Comparison of ENCODE assay signal across 8 mouse cellular contexts in the genomic region with DNA sequence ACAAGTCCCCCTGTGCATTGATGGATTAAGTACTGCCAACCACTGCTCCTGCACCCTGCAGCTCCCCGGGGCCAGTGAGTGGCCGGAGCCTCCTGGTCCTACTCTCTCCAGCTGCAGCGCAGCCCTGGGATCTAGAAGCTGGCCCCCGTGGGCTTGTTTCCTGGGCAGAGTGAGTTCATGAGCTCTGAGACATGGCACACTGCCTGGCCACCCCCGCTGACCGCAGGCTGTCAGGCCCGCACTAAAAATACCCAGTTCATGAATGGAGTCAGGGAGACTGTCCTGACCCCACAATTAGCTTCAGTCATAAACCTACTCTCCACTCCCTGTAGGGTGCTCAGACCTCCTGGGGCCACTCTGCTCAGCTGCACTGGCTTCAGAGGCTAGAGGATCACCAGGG.
DNase-seq lines count a peak whose midpoint lies in the region; ATAC-seq and TF ChIP-seq lines count a peak whose summit lies in the region.

No protein-coding gene starts in this region.

- TF ChIP-seq CTCF in forebrain, postnatal 0 days (IDR thresholded peaks at IDR 0.05; ENCODE audit: low read depth) = no peak
- no peak for TF ChIP-seq CTCF in kidney, postnatal 0 days (IDR thresholded peaks at IDR 0.05; ENCODE audit: low read depth)

- H3K4me2 ChIP-seq in forebrain, postnatal 0 days (ENCODE audit: low read depth) = no peak overlapping the region
- H3K4me2 ChIP-seq in forebrain, embryonic 12.5 days = no peak overlapping the region
- H3K4me2 ChIP-seq in embryonic facial prominence, embryonic 14.5 days (ENCODE audit: low read depth, low read length) = 0 out of 2 replicates have a peak overlapping the region, but pooled peaks have one; percentile 4
- no peak overlapping the region for H3K4me2 ChIP-seq in kidney, postnatal 0 days (ENCODE audit: low read length)

- no peak overlapping the region for H3K9ac ChIP-seq in forebrain, postnatal 0 days
- H3K9ac ChIP-seq in forebrain, embryonic 12.5 days = no peak overlapping the region
- no peak overlapping the region for H3K9ac ChIP-seq in embryonic facial prominence, embryonic 14.5 days (ENCODE audit: low read depth, low read length)
- H3K9ac ChIP-seq in kidney, postnatal 0 days (ENCODE audit: low read depth, low read length) = no peak overlapping the region

- H3K27ac ChIP-seq in forebrain, postnatal 0 days (ENCODE audit: low read depth, low read length) = no peak overlapping the region
- no peak overlapping the region for H3K27ac ChIP-seq in forebrain, embryonic 12.5 days
- peak overlapping the region; percentile 50 for H3K27ac ChIP-seq in embryonic facial prominence, embryonic 14.5 days (replicated peaks; ENCODE audit: low read depth, low read length)
- peak overlapping the region; percentile 55 for H3K27ac ChIP-seq in kidney, postnatal 0 days

- no peaks in the 10 kb centered on the region for H3K36me3 ChIP-seq in forebrain, postnatal 0 days (ENCODE audit: insufficient read depth)
- H3K36me3 ChIP-seq in forebrain, embryonic 12.5 days (replicated peaks) = no peaks in the 10 kb centered on the region
- no peaks in the 10 kb centered on the region for H3K36me3 ChIP-seq in embryonic facial prominence, embryonic 14.5 days (ENCODE audit: control insufficient read depth, insufficient read depth, low read length)
- no peaks in the 10 kb centered on the region for H3K36me3 ChIP-seq in kidney, postnatal 0 days (ENCODE audit: insufficient read depth, low read length)

- no peaks in the 10 kb centered on the region for H3K9me3 ChIP-seq in forebrain, postnatal 0 days (ENCODE audit: low read length)
- no peaks in the 10 kb centered on the region for H3K9me3 ChIP-seq in forebrain, embryonic 12.5 days
- H3K9me3 ChIP-seq in embryonic facial prominence, embryonic 14.5 days (ENCODE audit: control insufficient read depth, low read length) = no peaks in the 10 kb centered on the region
- H3K9me3 ChIP-seq in kidney, postnatal 0 days (replicated peaks; ENCODE audit: low read length) = no peaks in the 10 kb centered on the region

- WGBS in forebrain, postnatal 0 days = 68% methylated on average over 7 of the region's 7 CpGs
- 72% methylated on average over 7 of the region's 7 CpGs for WGBS in forebrain, embryonic 12.5 days
- WGBS in embryonic facial prominence, embryonic 14.5 days = 65% methylated on average over 6 of the region's 7 CpGs
- WGBS in kidney, postnatal 0 days = 43% methylated on average over 7 of the region's 7 CpGs

- no peaks in the 10 kb centered on the region for H3K27me3 ChIP-seq in forebrain, postnatal 0 days (ENCODE audit: insufficient read depth, low read length)
- H3K27me3 ChIP-seq in forebrain, embryonic 12.5 days = no peaks in the 10 kb centered on the region
- no peaks in the 10 kb centered on the region for H3K27me3 ChIP-seq in embryonic facial prominence, embryonic 14.5 days (replicated peaks; ENCODE audit: control insufficient read depth, insufficient read depth, low read length)
- no peaks in the 10 kb centered on the region for H3K27me3 ChIP-seq in kidney, postnatal 0 days (ENCODE audit: insufficient read depth, low read length)

- H3K4me1 ChIP-seq in forebrain, postnatal 0 days (ENCODE audit: insufficient read depth) = 0 out of 2 replicates have a peak, but pooled peaks cover 7% of the 10 kb centered on the region
- peaks cover 15% of the 10 kb centered on the region for H3K4me1 ChIP-seq in forebrain, embryonic 12.5 days
- H3K4me1 ChIP-seq in embryonic facial prominence, embryonic 14.5 days (ENCODE audit: control insufficient read depth, insufficient read depth, low read length) = peaks cover 56% of the 10 kb centered on the region
- H3K4me1 ChIP-seq in kidney, postnatal 0 days (replicated peaks; ENCODE audit: insufficient read depth, low read length) = peaks cover 32% of the 10 kb centered on the region

- no peak for DNase-seq in forebrain, postnatal 0 days
- DNase-seq in 3134 (ENCODE audit: extremely low read depth, insufficient read length, low spot score) = peak; percentile 88
- no peak for DNase-seq in embryonic facial prominence, embryonic 14.5 days (ENCODE audit: low spot score)
- DNase-seq in kidney, postnatal 0 days (ENCODE audit: low spot score) = no peak
- no peak for DNase-seq in urinary bladder, adult 18-20 months (ENCODE audit: low spot score in 2 of 2)
- no peak for DNase-seq in frontal cortex, postnatal 36 days (ENCODE audit: low spot score in 2 of 2)
- DNase-seq in thymus, postnatal 4 days = no peak

- H3K4me3 ChIP-seq in forebrain, postnatal 0 days (ENCODE audit: low read depth, low read length) = no peak overlapping the region
- H3K4me3 ChIP-seq in forebrain, embryonic 12.5 days (replicated peaks) = no peak overlapping the region
- H3K4me3 ChIP-seq in embryonic facial prominence, embryonic 14.5 days (ENCODE audit: low read depth, low read length) = no peak overlapping the region
- no peak overlapping the region for H3K4me3 ChIP-seq in kidney, postnatal 0 days (replicated peaks; ENCODE audit: low read depth, low read length)

- 0 out of 2 replicates have a peak, but pooled peaks have one; percentile 10 for ATAC-seq in forebrain, postnatal 0 days
- no peak for ATAC-seq in forebrain, embryonic 12.5 days (ENCODE audit: low FRiP score)
- no peak for ATAC-seq in embryonic facial prominence, embryonic 14.5 days (ENCODE audit: low read depth)
- ATAC-seq in kidney, postnatal 0 days (replicated peaks; ENCODE audit: low FRiP score, low read depth) = no peak

Comparison
In these comparisons a context has a peak if more than half of its experiments do, and no peak if none do; other contexts are left out.
1. H3K27ac ChIP-seq: peak in embryonic facial prominence, embryonic 14.5 days (single experiment) and kidney, postnatal 0 days (single experiment); none in forebrain, postnatal 0 days (single experiment) and forebrain, embryonic 12.5 days (single experiment).